Mouse (Mus musculus) stomach, postnatal 0 days (tissue): ENCODE data around the gene Mmd2. TPM values are rescaled to one million over a fixed set of nuclear protein-coding genes. Genes with fewer than 3 reads are reported as not detected.

Experiments
- ATAC-seq: fragments of 200-750 bp; cut with Nextera tagmentation; 2 replicates; pipeline ENCODE4 v1.8.0; 2017; ENCODE audit not compliant: low FRiP score, low TSS enrichment
- DNase-seq: peaks from one replicate; pipeline ENCODE4 v3.0.0-alpha.2; 2016; ENCODE audit warnings: low spot score
- H3K27ac ChIP-seq: fragments of 300-500 bp; sonication (generic); replicated peaks from 2 replicates; pipeline ENCODE4 v1.5.1; 2014; ENCODE audit warnings: mild to moderate bottlenecking, control low read depth
- H3K27me3 ChIP-seq: fragments of 300-500 bp; sonication (generic); 2 replicates; pipeline ENCODE4 v1.6.1; 2014; ENCODE audit warnings: low read length; ENCODE audit not compliant: control insufficient read depth, insufficient read depth
- H3K36me3 ChIP-seq: fragments of 300-500 bp; sonication (generic); 2 replicates; pipeline ENCODE4 v1.6.1; 2014; ENCODE audit warnings: low read length, mixed read lengths; ENCODE audit not compliant: control insufficient read depth, insufficient read depth
- H3K4me1 ChIP-seq: fragments of 300-500 bp; sonication (generic); replicated peaks from 2 replicates; pipeline ENCODE4 v1.6.1; 2014; ENCODE audit warnings: antibody characterized with exemption; ENCODE audit not compliant: control insufficient read depth, insufficient read depth
- H3K4me2 ChIP-seq: fragments of 300-500 bp; sonication (generic); replicated peaks from 2 replicates; pipeline ENCODE4 v1.6.1; 2014; ENCODE audit warnings: low read depth, mild to moderate bottlenecking, control low read depth, moderate library complexity
- H3K4me3 ChIP-seq: fragments of 300-500 bp; sonication (generic); 2 replicates; pipeline ENCODE4 v1.5.1; 2014; ENCODE audit warnings: low read depth, low read length, control low read depth
- H3K9ac ChIP-seq: fragments of 300-500 bp; sonication (generic); 2 replicates; pipeline ENCODE4 v1.6.1; 2014; ENCODE audit warnings: mild to moderate bottlenecking, low read length, control low read depth, mixed read lengths
- H3K9me3 ChIP-seq: fragments of 300-500 bp; sonication (generic); 2 replicates; pipeline ENCODE4 v1.6.1; 2016; ENCODE audit warnings: low read length; ENCODE audit not compliant: control insufficient read depth
- CTCF ChIP-seq: IDR thresholded peaks from 2 replicates; pipeline ENCODE4 v1.5.1; 2016; ENCODE audit warnings: antibody characterized with exemption, low read depth, mild to moderate bottlenecking, moderate library complexity
- EP300 ChIP-seq: optimal IDR thresholded peaks from 2 replicates; pipeline ENCODE3; 2016; ENCODE audit warnings: antibody characterized with exemption
- WGBS: fragments of 180-500 bp; shearing (Covaris S2); extraction: QIAGEN DNeasy Blood & Tissue Kit; methylation state at CpG from one replicate; pipeline ENCODE4 v1.1.7; 2014; 5-methylcytosine and 5-hydroxymethylcytosine counted together
- polyA plus RNA-seq: library from polyadenylated mRNA; unstranded; fragments of >200 nt; fragmentation: Nextera tagmentation; extraction: Ambion mirVana; gene quantifications from 2 replicates; pipeline ENCODE4 v1.2.1, GENCODE M21; 2015

The Mmd2 gene
- polyA plus RNA-seq, 1 experiment from 2014 or later, result 1.2 TPM

DNA sequence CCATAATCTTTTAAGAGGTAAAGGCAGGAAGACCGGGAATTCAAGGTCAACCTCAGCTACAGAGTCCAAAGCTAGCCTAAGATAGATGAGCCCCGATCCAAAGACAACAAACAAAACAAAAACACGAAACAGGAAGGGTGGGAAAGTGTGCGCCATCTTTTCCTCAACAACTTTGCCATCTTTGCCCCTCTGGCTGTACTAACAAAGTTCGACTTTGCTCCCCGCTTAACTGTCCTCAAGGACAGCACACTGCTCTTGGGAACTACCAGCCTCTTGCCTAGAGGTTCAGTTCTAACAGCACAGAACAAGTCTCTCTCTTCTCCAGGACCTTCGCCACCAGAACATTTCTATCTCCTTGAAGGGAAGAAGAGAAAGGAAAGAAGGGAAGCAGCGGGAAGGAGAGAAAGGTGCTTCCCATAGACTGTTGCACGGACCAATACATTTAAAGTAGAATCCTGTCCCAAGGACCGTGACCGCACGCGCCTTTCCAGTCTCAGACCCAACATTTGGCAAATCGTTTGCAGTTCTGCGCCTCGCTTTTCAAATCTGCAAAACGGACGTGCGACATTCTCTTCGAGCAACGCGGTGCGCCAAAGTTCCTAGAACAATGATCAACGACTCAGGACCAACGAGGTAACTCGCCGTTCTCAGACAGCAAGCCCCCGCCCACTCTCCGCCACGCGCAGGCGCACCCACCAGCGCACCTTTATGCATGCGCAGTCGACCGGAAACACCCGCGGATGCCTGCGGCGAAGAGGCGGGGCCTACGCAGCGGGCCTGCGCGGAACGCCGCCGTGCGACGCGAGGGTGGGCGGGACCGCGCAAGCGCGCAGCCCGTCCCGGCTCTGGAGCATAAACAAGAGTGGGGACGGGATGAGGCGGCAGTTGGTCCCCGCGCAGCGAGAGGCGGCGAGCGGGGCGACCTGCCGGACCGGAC, 20.4 kb upstream of the Mmd2 start:
- H3K36me3 ChIP-seq, result no peaks in the 10 kb centered on the region; the same call in 1 of the 2 replicates
- under 1% methylated on average over 65 of the region's 69 CpGs for WGBS
- H3K4me3 ChIP-seq, result peak overlapping the region; percentile 91
- DNase-seq, result peak; percentile 98
- peak; percentile 98 for ATAC-seq
- H3K27me3 ChIP-seq, result no peaks in the 10 kb centered on the region
- TF ChIP-seq CTCF (no peak), EP300 (no peak)
- no peaks in the 10 kb centered on the region for H3K9me3 ChIP-seq
- H3K9ac ChIP-seq, result peak overlapping the region; percentile 89
- H3K4me1 ChIP-seq, result peaks cover 6% of the 10 kb centered on the region
- peak overlapping the region; percentile 88 for H3K27ac ChIP-seq
- H3K4me2 ChIP-seq, result peak overlapping the region; percentile 74

GRCm38 (mm10) chr5:142627398-142627797, 18.8 kb upstream of the Mmd2 start, which contains the start of gene Wipi2:
Gene Wipi2, plus strand, starts transcription at chr5:142627698.
- TF ChIP-seq CTCF, result no peak
- TF ChIP-seq EP300, result no peak
- WGBS, result 85% methylated on average over 2 of the region's 2 CpGs
- ATAC-seq (no peak), DNase-seq (no peak)
- Histone ChIP-seq H3K4me2 (peak within 1 kb of the TSS; percentile 74), H3K27ac (no peak within 1 kb of the TSS), H3K4me3 (peak within 1 kb of the TSS; percentile 91), H3K36me3 (no peaks in the 10 kb centered on the region), H3K27me3 (no peaks in the 10 kb centered on the region), H3K4me1 (peaks cover 6% of the 10 kb centered on the region), H3K9me3 (no peaks in the 10 kb centered on the region), H3K9ac (no peak within 1 kb of the TSS; the same call in 1 of the 2 replicates)

DNA sequence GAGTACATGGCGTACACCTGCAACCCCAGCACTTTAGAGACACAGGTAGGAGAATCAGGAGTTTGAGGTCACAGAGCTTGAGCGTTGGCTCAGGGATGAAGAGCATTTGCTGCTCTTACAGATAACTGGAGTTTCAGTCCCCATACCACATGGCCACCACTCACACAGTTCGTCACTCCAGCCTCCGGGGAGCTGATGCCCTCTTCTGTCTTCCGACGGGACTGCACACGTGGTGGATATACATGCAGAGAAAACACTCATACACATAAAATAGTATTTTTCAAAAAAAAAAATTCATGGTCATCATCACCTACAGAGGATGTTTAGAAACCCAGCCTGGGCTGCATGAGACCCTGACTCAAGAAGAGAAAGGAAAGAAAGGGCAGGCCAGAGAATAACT, 14.5 kb upstream of the Mmd2 start:
- no peak overlapping the region for H3K4me3 ChIP-seq
- 88% methylated on average over 7 of the region's 7 CpGs for WGBS
- no peak for TF ChIP-seq EP300
- TF ChIP-seq CTCF, result peak; percentile 24; the same call in 1 of the 2 replicates
- H3K4me1 ChIP-seq, result no peaks in the 10 kb centered on the region
- no peak overlapping the region for H3K9ac ChIP-seq
- no peaks in the 10 kb centered on the region for H3K27me3 ChIP-seq
- no peak overlapping the region for H3K27ac ChIP-seq
- H3K36me3 ChIP-seq, result no peaks in the 10 kb centered on the region
- ATAC-seq (no peak), DNase-seq (no peak)
- H3K9me3 ChIP-seq, result no peaks in the 10 kb centered on the region
- H3K4me2 ChIP-seq, result no peak overlapping the region

DNA sequence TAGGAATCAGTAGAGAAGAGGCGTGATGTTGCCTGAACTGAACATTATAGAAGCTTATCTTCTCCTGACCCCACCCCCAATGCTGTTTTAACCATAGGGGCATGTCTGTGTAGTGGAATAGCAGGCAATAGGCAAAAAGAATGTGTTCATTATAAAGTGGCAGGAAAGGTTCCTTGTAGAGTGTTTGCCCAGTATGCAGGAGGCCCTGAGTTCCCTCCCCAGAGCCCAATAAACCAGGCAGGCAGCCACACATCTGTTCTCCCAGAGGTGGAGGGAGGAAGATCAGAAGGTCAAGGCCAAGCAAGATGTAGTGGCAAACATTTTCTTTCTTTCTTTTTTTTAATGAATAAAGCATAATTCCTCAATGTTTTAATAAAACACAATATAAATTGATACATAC, 13.5 kb upstream of the Mmd2 start:
- 44% methylated on average over 1 of the region's 1 CpGs for WGBS
- H3K9me3 ChIP-seq, result no peaks in the 10 kb centered on the region
- H3K4me3 ChIP-seq, result no peak overlapping the region
- ATAC-seq (no peak), DNase-seq (no peak)
- no peaks in the 10 kb centered on the region for H3K36me3 ChIP-seq
- TF ChIP-seq CTCF (no peak), EP300 (no peak)
- no peaks in the 10 kb centered on the region for H3K4me1 ChIP-seq
- H3K4me2 ChIP-seq, result no peak overlapping the region
- H3K27me3 ChIP-seq, result no peaks in the 10 kb centered on the region
- H3K27ac ChIP-seq, result no peak overlapping the region
- no peak overlapping the region for H3K9ac ChIP-seq

GRCm38 (mm10) chr5:142621421-142621820, 12.8 kb upstream of the Mmd2 start:
- no peak for DNase-seq
- Histone ChIP-seq H3K4me2 (no peak overlapping the region), H3K36me3 (no peaks in the 10 kb centered on the region), H3K9me3 (no peaks in the 10 kb centered on the region), H3K4me1 (no peaks in the 10 kb centered on the region), H3K9ac (no peak overlapping the region), H3K27ac (no peak overlapping the region), H3K27me3 (no peaks in the 10 kb centered on the region), H3K4me3 (no peak overlapping the region)
- TF ChIP-seq EP300 (no peak), CTCF (no peak)
- no peak for ATAC-seq
- 68% methylated on average over 2 of the region's 2 CpGs for WGBS

DNA sequence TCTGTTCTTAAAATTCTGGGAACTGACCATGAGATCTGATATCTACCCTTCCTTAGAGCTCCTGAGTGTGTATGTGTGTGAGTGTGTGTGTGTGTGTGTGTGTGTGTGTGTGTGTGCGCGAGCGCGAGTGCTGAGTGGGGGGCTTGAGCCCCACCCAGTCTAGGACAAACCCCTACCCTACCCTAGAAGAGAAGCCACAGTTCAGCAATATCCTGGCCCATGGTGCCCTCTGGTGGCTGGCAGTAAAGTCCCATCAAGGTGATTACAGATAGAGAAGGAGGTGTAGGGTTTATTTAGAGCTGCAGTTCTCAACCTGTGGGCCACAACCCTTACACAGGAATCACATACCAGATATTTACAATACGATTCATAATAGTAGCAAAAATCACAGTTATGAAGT, 11.3 kb upstream of the Mmd2 start:
- H3K27ac ChIP-seq, result no peak overlapping the region
- TF ChIP-seq CTCF (peak; percentile 80), EP300 (no peak)
- no peaks in the 10 kb centered on the region for H3K4me1 ChIP-seq
- 8% methylated on average over 5 of the region's 5 CpGs for WGBS
- no peak overlapping the region for H3K4me3 ChIP-seq
- H3K4me2 ChIP-seq, result no peak overlapping the region
- no peaks in the 10 kb centered on the region for H3K9me3 ChIP-seq
- H3K9ac ChIP-seq, result no peak overlapping the region
- no peaks in the 10 kb centered on the region for H3K36me3 ChIP-seq
- DNase-seq, result peak; percentile 56
- H3K27me3 ChIP-seq, result no peaks in the 10 kb centered on the region
- ATAC-seq, result peak; percentile 19; the same call in 1 of the 2 replicates
